Mouse (Mus musculus) megakaryocyte, embryonic 14.5 days (primary cell): ENCODE data around the gene Pacs1.

Experiments used
- FLI1 ChIP-seq: IDR thresholded peaks from 2 replicates; pipeline ENCODE4 v1.6.1; 2012; ENCODE audit warnings: low read length, inconsistent platforms, mixed read lengths
- GATA1 ChIP-seq: IDR thresholded peaks from 3 replicates; pipeline ENCODE4 v1.6.1; 2012; ENCODE audit warnings: mixed read lengths, low read length, inconsistent platforms, borderline replicate concordance

DNA sequence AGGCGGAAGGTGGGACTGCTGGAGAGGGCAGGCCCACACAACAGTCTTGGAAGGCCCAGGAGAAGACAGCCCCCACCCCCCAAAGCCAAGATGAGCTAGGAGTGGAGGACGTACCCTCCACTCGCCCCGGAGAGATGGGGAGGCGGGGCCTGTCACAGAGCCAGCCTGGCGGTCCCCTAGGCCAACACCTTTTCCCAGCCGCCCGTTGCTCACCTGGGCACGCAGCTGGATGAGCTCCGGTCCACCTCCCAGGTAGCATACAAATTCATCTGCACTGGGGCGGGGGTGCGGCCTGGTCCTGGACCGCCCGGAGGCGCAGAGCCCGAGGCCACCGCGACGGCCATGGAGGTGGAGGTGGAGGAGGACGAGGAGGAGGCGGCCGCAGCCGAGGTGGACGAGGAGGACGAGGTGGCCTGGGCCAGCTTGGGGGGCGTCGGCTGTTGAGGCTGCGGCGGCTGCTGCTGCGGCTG, 558 bp downstream of the Pacs1 start:
- TF ChIP-seq GATA1 (no peak), FLI1 (no peak)
